In the genomic region with DNA sequence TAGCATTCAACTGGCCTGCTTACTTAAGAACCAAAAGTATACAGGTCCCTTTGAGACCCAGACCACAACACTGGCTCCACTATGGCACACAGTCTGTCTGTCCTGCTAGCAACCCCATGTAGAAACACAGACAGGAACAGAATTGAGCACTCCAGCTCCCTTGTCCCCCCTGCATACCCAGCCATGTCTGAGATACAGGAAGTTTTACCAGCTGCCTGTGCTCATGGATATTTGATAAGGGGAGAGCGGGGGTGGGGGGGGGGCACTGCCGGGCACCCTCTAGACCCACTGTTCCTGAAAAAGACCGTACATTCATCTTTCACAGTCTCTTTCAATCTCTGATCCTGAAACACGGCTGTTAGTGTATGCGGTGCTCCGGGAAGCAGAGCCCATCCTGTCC, we compare ENCODE assay signal across 8 mouse cellular contexts. TPM values are rescaled to one million over a fixed set of nuclear protein-coding genes. Genes with fewer than 3 reads are reported as not detected.
A peak's percentile ranks its signal among the peaks of the same experiment; 100 is the strongest.
DNase-seq lines count a peak whose midpoint lies in the region; ATAC-seq and TF ChIP-seq lines count a peak whose summit lies in the region.

No protein-coding gene starts in this region.

- peaks cover 12% of the 10 kb centered on the region; the same call in 1 of the 2 replicates for H3K27me3 ChIP-seq in forebrain, embryonic 12.5 days
- no peaks in the 10 kb centered on the region for H3K27me3 ChIP-seq in limb, embryonic 14.5 days (ENCODE audit: control insufficient read depth, insufficient read depth, low read length)
- H3K27me3 ChIP-seq in small intestine, adult 2 months (ENCODE audit: control insufficient read depth, insufficient read depth, low read length): no peaks in the 10 kb centered on the region

- DNase-seq in left cerebral cortex, adult 2 months (ENCODE audit: extremely low spot score in 1 of 2, low spot score in 2 of 2): no peak
- DNase-seq in left cerebral cortex, adult 11 months (ENCODE audit: low spot score): no peak
- no peak for DNase-seq in limb, embryonic 14.5 days (ENCODE audit: low spot score)
- DNase-seq in left cerebral cortex, adult 18-20 months (ENCODE audit: low spot score in 2 of 2): no peak
- no peak for DNase-seq in spleen, postnatal 10 days (ENCODE audit: low spot score in 2 of 2)
- DNase-seq in thymus, postnatal 0 days (ENCODE audit: low spot score): no peak

- intact Hi-C loops in left cerebral cortex, adult 2 months (cut with DNase I): loop anchor here (5.0 kb wide), 2 partner anchors 56 to 76 kb away; no protein-coding TSS in a partner anchor

- H3K27ac ChIP-seq in left cerebral cortex, adult 2 months: peak overlapping the region; percentile 18; the same call in 1 of the 2 replicates
- 0 out of 2 replicates have a peak overlapping the region, but pooled peaks have one; percentile 31 for H3K27ac ChIP-seq in forebrain, embryonic 12.5 days
- peak overlapping the region; percentile 21; the same call in 1 of the 2 replicates for H3K27ac ChIP-seq in limb, embryonic 14.5 days (replicated peaks; ENCODE audit: low read depth, low read length)
- no peak overlapping the region for H3K27ac ChIP-seq in small intestine, adult 2 months (ENCODE audit: insufficient read depth, low read depth, low read length)

- peak overlapping the region; percentile 75 for H3K4me3 ChIP-seq in left cerebral cortex, adult 2 months
- H3K4me3 ChIP-seq in forebrain, embryonic 12.5 days (replicated peaks): peak overlapping the region; percentile 83
- peak overlapping the region; percentile 90 for H3K4me3 ChIP-seq in limb, embryonic 14.5 days (replicated peaks; ENCODE audit: low read length)
- peak overlapping the region; percentile 91 for H3K4me3 ChIP-seq in small intestine, adult 2 months (ENCODE audit: low read depth, low read length)

- TF ChIP-seq POLR2A in limb, embryonic 14.5 days (IDR thresholded peaks at IDR 0.05; ENCODE audit: borderline replicate concordance, extremely low read depth, insufficient read depth, insufficient read length): no peak
- no peak for TF ChIP-seq POLR2A in small intestine, adult 2 months (IDR thresholded peaks at IDR 0.05; ENCODE audit: low read depth, low read length)

- peaks cover 16% of the 10 kb centered on the region; the same call in 1 of the 2 replicates for H3K36me3 ChIP-seq in forebrain, embryonic 12.5 days (replicated peaks)
- peaks cover 27% of the 10 kb centered on the region for H3K36me3 ChIP-seq in limb, embryonic 14.5 days (ENCODE audit: control insufficient read depth, insufficient read depth, low read length)
- peaks cover 17% of the 10 kb centered on the region for H3K36me3 ChIP-seq in small intestine, adult 2 months (ENCODE audit: control insufficient read depth, insufficient read depth, low read length)

- H3K4me1 ChIP-seq in forebrain, embryonic 12.5 days: peaks cover 85% of the 10 kb centered on the region
- H3K4me1 ChIP-seq in limb, embryonic 14.5 days (ENCODE audit: control insufficient read depth, insufficient read depth, low read length): peaks cover 68% of the 10 kb centered on the region
- peaks cover 41% of the 10 kb centered on the region for H3K4me1 ChIP-seq in small intestine, adult 2 months (ENCODE audit: control insufficient read depth, insufficient read depth, insufficient read length, low read length)

- no peak for TF ChIP-seq CTCF in left cerebral cortex, adult 2 months (IDR thresholded peaks at IDR 0.05)
- no peak for TF ChIP-seq CTCF in small intestine, adult 2 months (IDR thresholded peaks at IDR 0.05; ENCODE audit: extremely low read depth, insufficient read length, insufficient replicate concordance, low read depth, low read length)

- H3K9ac ChIP-seq in forebrain, embryonic 12.5 days: peak overlapping the region; percentile 92
- H3K9ac ChIP-seq in limb, embryonic 14.5 days (ENCODE audit: low read depth, low read length, severe bottlenecking): peak overlapping the region; percentile 91

- H3K4me2 ChIP-seq in forebrain, embryonic 12.5 days: peak overlapping the region; percentile 93
- H3K4me2 ChIP-seq in limb, embryonic 14.5 days (replicated peaks; ENCODE audit: low read depth, low read length, severe bottlenecking): peak overlapping the region; percentile 94

- 64% methylated on average over 6 of the region's 6 CpGs for WGBS in forebrain, embryonic 12.5 days
- 43% methylated on average over 6 of the region's 6 CpGs for WGBS in limb, embryonic 14.5 days
- 17% methylated on average over 6 of the region's 6 CpGs for WGBS in small intestine, adult 2 months

- no peaks in the 10 kb centered on the region for H3K9me3 ChIP-seq in forebrain, embryonic 12.5 days
- H3K9me3 ChIP-seq in limb, embryonic 14.5 days (ENCODE audit: control insufficient read depth, low read length): no peaks in the 10 kb centered on the region

- ATAC-seq in forebrain, embryonic 12.5 days (ENCODE audit: low FRiP score): no peak
- no peak for ATAC-seq in limb, embryonic 14.5 days (ENCODE audit: low FRiP score, low read depth)

RNA-seq across cellular contexts. Expression of a gene that starts 5.0 kb away (rescaled TPM):
- 100 to 1,000 TPM in 1 of 2 experiments, 10 to 100 TPM in 1; 67.1 to 111 TPM for total RNA-seq in left cerebral cortex, adult 2 months (2021)
- 5.0 and 6.5 TPM in 2 replicates for polyA plus RNA-seq in forebrain, embryonic 12.5 days (2016; fragmentation: Nextera tagmentation; extraction: Ambion mirVana)
- 14.4 and 21.3 TPM in 2 replicates for polyA plus RNA-seq in limb, embryonic 14.5 days (2012; rRNA removed)
- polyA plus RNA-seq in limb, embryonic 14.5 days (2014; fragmentation: Nextera tagmentation; extraction: Ambion mirVana): 9.7 and 11.8 TPM in 2 replicates
- polyA plus RNA-seq in small intestine, adult 2 months (2012; rRNA removed): 7.5 and 31.2 TPM in 2 replicates
- total RNA-seq in left cerebral cortex, adult 18-20 months (2021): 10 to 100 TPM; 64.4 to 93.4 TPM
- 4.5 TPM in 2 replicates for polyA plus RNA-seq in thymus, postnatal 0 days (2015; fragmentation: Nextera tagmentation; extraction: Ambion mirVana)
